Mouse (Mus musculus) lung, postnatal 0 days (tissue): ENCODE results near the gene Gm43738.

Experiments
- CTCF ChIP-seq: IDR thresholded peaks from 2 replicates; pipeline ENCODE4 v1.5.1; 2016; ENCODE audit warnings: antibody characterized with exemption, mild to moderate bottlenecking
- EP300 ChIP-seq: IDR thresholded peaks from 2 replicates; pipeline ENCODE4 v1.6.1; 2016; ENCODE audit warnings: antibody characterized with exemption, mild to moderate bottlenecking, control low read depth

GRCm38 (mm10) chr3:89113058-89113457, 12.2 kb upstream of the Gm43738 start:
- TF ChIP-seq CTCF (no peak), EP300 (no peak)
